Mouse (Mus musculus) heart, embryonic 11.5 days (tissue): ENCODE measurements at regions not wholly inside any gene's neighbourhood (a gene's known extent, or its start where the extent isn't known, plus 50 kb on each side); places are given as distances from the start of the nearest gene placed in this dataset.

ENCODE experiments used
- ATAC-seq: fragments of 200-750 bp; cut with Nextera tagmentation; replicated peaks from 2 replicates; pipeline ENCODE4 v1.8.0; 2017; ENCODE audit warnings: moderate library complexity; ENCODE audit not compliant: insufficient number of reproducible peaks, low FRiP score, low TSS enrichment
- H3K27ac ChIP-seq: fragments of 300-500 bp; sonication (generic); 2 replicates; pipeline ENCODE4 v1.5.1; 2014; ENCODE audit warnings: mild to moderate bottlenecking, low read depth, low read length
- H3K27me3 ChIP-seq: fragments of 300-500 bp; sonication (generic); 2 replicates; pipeline ENCODE4 v1.6.1; 2014; ENCODE audit warnings: mild to moderate bottlenecking, low read length, mixed read lengths; ENCODE audit not compliant: control insufficient read depth, insufficient read depth
- H3K36me3 ChIP-seq: fragments of 300-500 bp; sonication (generic); 2 replicates; pipeline ENCODE4 v1.6.1; 2014; ENCODE audit warnings: mild to moderate bottlenecking, low read length, moderate library complexity, mixed read lengths; ENCODE audit not compliant: control insufficient read depth, insufficient read depth
- H3K4me1 ChIP-seq: fragments of 300-500 bp; sonication (generic); 2 replicates; pipeline ENCODE4 v1.6.1; 2014; ENCODE audit warnings: low read length; ENCODE audit not compliant: control insufficient read depth, insufficient read depth
- H3K4me2 ChIP-seq: fragments of 300-500 bp; sonication (generic); 2 replicates; pipeline ENCODE4 v1.6.1; 2014; ENCODE audit warnings: mild to moderate bottlenecking, moderate library complexity
- H3K4me3 ChIP-seq: fragments of 300-500 bp; sonication (generic); 2 replicates; pipeline ENCODE4 v1.5.1; 2014; ENCODE audit warnings: low read depth, low read length
- H3K9ac ChIP-seq: fragments of 300-500 bp; sonication (generic); 2 replicates; pipeline ENCODE4 v1.6.1; 2014; ENCODE audit warnings: mild to moderate bottlenecking, low read depth, low read length, moderate library complexity
- H3K9me3 ChIP-seq: fragments of 300-500 bp; sonication (generic); replicated peaks from 2 replicates; pipeline ENCODE4 v1.6.1; 2016; ENCODE audit warnings: low read length; ENCODE audit not compliant: control insufficient read depth
- WGBS: fragments of 180-500 bp; shearing (Covaris S2); extraction: QIAGEN DNeasy Blood & Tissue Kit; methylation state at CpG from one replicate; pipeline ENCODE4 v1.1.7; 2014; ENCODE audit not compliant: insufficient replicate concordance; 5-methylcytosine and 5-hydroxymethylcytosine counted together

- Histone ChIP-seq H3K4me2 (no peak overlapping the region), H3K9me3 (no peaks in the 10 kb centered on the region), H3K4me3 (no peak overlapping the region), H3K36me3 (no peaks in the 10 kb centered on the region), H3K27ac (no peak overlapping the region), H3K9ac (no peak overlapping the region), H3K27me3 (no peaks in the 10 kb centered on the region), H3K4me1 (peaks cover 2% of the 10 kb centered on the region; the same call in 1 of the 2 replicates)
- no peak for ATAC-seq
- WGBS = 70% methylated on average over 13 of the region's 13 CpGs
Measured at GRCm38 (mm10) chr6:31069243-31069642, 110.4 kb upstream of the Klf14 start.

GRCm38 (mm10) chr6:31070537-31070936 is 111.7 kb upstream of the Klf14 start:
- H3K9me3 ChIP-seq = no peaks in the 10 kb centered on the region
- H3K36me3 ChIP-seq = no peaks in the 10 kb centered on the region
- H3K4me3 ChIP-seq = no peak overlapping the region
- H3K9ac ChIP-seq = no peak overlapping the region
- H3K27me3 ChIP-seq = no peaks in the 10 kb centered on the region
- 75% methylated on average over 6 of the region's 6 CpGs for WGBS
- no peak for ATAC-seq
- H3K4me1 ChIP-seq = no peaks in the 10 kb centered on the region; the same call in 1 of the 2 replicates
- no peak overlapping the region for H3K27ac ChIP-seq
- no peak overlapping the region for H3K4me2 ChIP-seq

- peaks cover 2% of the 10 kb centered on the region for H3K4me1 ChIP-seq
- H3K9ac ChIP-seq = no peak overlapping the region
- no peaks in the 10 kb centered on the region for H3K27me3 ChIP-seq
- H3K4me2 ChIP-seq = no peak overlapping the region
- 53% methylated on average over 9 of the region's 9 CpGs for WGBS
- no peaks in the 10 kb centered on the region for H3K9me3 ChIP-seq
- H3K4me3 ChIP-seq = no peak overlapping the region
- H3K36me3 ChIP-seq = no peaks in the 10 kb centered on the region
- no peak for ATAC-seq
- H3K27ac ChIP-seq = no peak overlapping the region
Measured at GRCm38 (mm10) chr6:31070966-31071365, 112.1 kb upstream of the Klf14 start.

GRCm38 (mm10) chr6:31072072-31072471 is 113.2 kb upstream of the Klf14 start:
- WGBS = 78% methylated on average over 7 of the region's 7 CpGs

GRCm38 (mm10) chr6:31072559-31072958 is 113.7 kb upstream of the Klf14 start:
- ATAC-seq = no peak
- no peak overlapping the region for H3K9ac ChIP-seq
- no peak overlapping the region for H3K4me2 ChIP-seq
- no peaks in the 10 kb centered on the region for H3K36me3 ChIP-seq
- peaks cover 15% of the 10 kb centered on the region for H3K4me1 ChIP-seq
- no peak overlapping the region for H3K4me3 ChIP-seq
- H3K9me3 ChIP-seq = no peaks in the 10 kb centered on the region
- no peak overlapping the region for H3K27ac ChIP-seq
- H3K27me3 ChIP-seq = no peaks in the 10 kb centered on the region
- 60% methylated on average over 5 of the region's 5 CpGs for WGBS

More at GRCm38 (mm10) chr6:31072072-31072471, 113.2 kb upstream of the Klf14 start:
- no peak overlapping the region for H3K9ac ChIP-seq
- ATAC-seq = no peak
- no peaks in the 10 kb centered on the region for H3K9me3 ChIP-seq
- peaks cover 13% of the 10 kb centered on the region for H3K4me1 ChIP-seq
- no peak overlapping the region for H3K4me3 ChIP-seq
- H3K27ac ChIP-seq = no peak overlapping the region
- no peaks in the 10 kb centered on the region for H3K27me3 ChIP-seq
- no peak overlapping the region for H3K4me2 ChIP-seq
- no peaks in the 10 kb centered on the region for H3K36me3 ChIP-seq

GRCm38 (mm10) chr6:31073338-31073737 is 114.5 kb upstream of the Klf14 start:
- no peak for ATAC-seq
- WGBS = 85% methylated on average over 8 of the region's 8 CpGs
- Histone ChIP-seq H3K36me3 (no peaks in the 10 kb centered on the region), H3K4me1 (peaks cover 23% of the 10 kb centered on the region), H3K27ac (no peak overlapping the region), H3K9ac (no peak overlapping the region), H3K27me3 (no peaks in the 10 kb centered on the region), H3K4me3 (no peak overlapping the region), H3K4me2 (no peak overlapping the region), H3K9me3 (no peaks in the 10 kb centered on the region)

- no peaks in the 10 kb centered on the region for H3K36me3 ChIP-seq
- WGBS = 63% methylated on average over 9 of the region's 9 CpGs
- H3K4me2 ChIP-seq = no peak overlapping the region
- no peak overlapping the region for H3K4me3 ChIP-seq
- H3K27ac ChIP-seq = no peak overlapping the region
- no peaks in the 10 kb centered on the region for H3K27me3 ChIP-seq
- peaks cover 31% of the 10 kb centered on the region for H3K4me1 ChIP-seq
- no peak for ATAC-seq
- no peak overlapping the region for H3K9ac ChIP-seq
- H3K9me3 ChIP-seq = no peaks in the 10 kb centered on the region
Measured at GRCm38 (mm10) chr6:31074394-31074793, 115.5 kb upstream of the Klf14 start.

- Histone ChIP-seq H3K9ac (no peak overlapping the region), H3K9me3 (no peaks in the 10 kb centered on the region), H3K4me3 (no peak overlapping the region), H3K36me3 (no peaks in the 10 kb centered on the region), H3K4me1 (peaks cover 32% of the 10 kb centered on the region), H3K27ac (no peak overlapping the region), H3K27me3 (no peaks in the 10 kb centered on the region), H3K4me2 (no peak overlapping the region)
- no peak for ATAC-seq
- 49% methylated on average over 2 of the region's 2 CpGs for WGBS
Measured at GRCm38 (mm10) chr6:31075209-31075571, 116.3 kb upstream of the Klf14 start.

- Histone ChIP-seq H3K4me3 (no peak overlapping the region), H3K36me3 (no peaks in the 10 kb centered on the region), H3K4me2 (no peak overlapping the region), H3K27ac (no peak overlapping the region), H3K9ac (no peak overlapping the region), H3K4me1 (peaks cover 33% of the 10 kb centered on the region), H3K9me3 (no peaks in the 10 kb centered on the region), H3K27me3 (no peaks in the 10 kb centered on the region)
- ATAC-seq = no peak; the same call in 1 of the 2 replicates
- 22% methylated on average over 13 of the region's 13 CpGs for WGBS
Measured at GRCm38 (mm10) chr6:31075572-31076477, 116.9 kb upstream of the Klf14 start.
